Mouse (Mus musculus) lung, adult 2 months (tissue): Measurements from ENCODE around the gene Gramd1b.

ENCODE experiments used
- CTCF ChIP-seq: fragments of 200-500 bp; IDR thresholded peaks from 2 replicates; pipeline ENCODE4 v1.5.1; 2011; ENCODE audit warnings: mild to moderate bottlenecking, low read length, control low read depth; ENCODE audit not compliant: insufficient read depth
- POLR2A ChIP-seq: fragments of 200-500 bp; IDR thresholded peaks from 2 replicates; pipeline ENCODE4 v1.6.1; 2011; ENCODE audit warnings: low read depth, mild to moderate bottlenecking, control low read depth, low read length, borderline replicate concordance; ENCODE audit errors: extremely low read depth

DNA sequence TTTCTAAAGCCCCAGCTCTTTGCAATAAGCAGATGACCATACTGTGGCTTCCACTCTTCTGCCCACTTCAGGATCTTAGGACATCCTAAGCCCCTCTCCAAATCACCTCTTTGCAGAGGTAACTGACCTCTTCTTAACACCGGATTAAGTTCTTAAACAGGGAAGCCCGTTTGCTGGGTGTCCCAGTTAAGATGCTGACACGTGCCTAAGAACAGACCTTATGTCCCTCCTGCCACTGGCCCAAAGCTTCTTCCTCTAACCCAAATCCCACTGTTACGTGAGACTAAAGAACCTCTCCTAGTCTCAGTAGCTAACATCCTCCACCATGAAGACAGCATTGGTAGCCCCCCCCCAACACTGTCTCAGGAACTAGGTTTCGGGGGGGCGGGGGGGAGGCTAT is 177.6 kb downstream of the Gramd1b start:
- TF ChIP-seq CTCF (no peak), POLR2A (no peak)
